Mouse (Mus musculus) midbrain, postnatal 0 days (tissue): ENCODE results near the gene Nrxn3. TPM values are rescaled to one million over a fixed set of nuclear protein-coding genes. Genes with fewer than 3 reads are reported as not detected.
A peak's percentile ranks its signal among the peaks of the same experiment; 100 is the strongest.

ENCODE experiments used
- ATAC-seq: fragments of 200-750 bp; cut with Nextera tagmentation; 2 replicates; pipeline ENCODE4 v1.8.0; 2017; ENCODE audit warnings: moderate number of reproducible peaks, mild to moderate bottlenecking, moderate TSS enrichment, moderate library complexity; ENCODE audit not compliant: low FRiP score
- DNase-seq: peaks from one replicate; pipeline ENCODE4 v3.0.0-alpha.2; 2015; ENCODE audit warnings: low spot score
- H3K27ac ChIP-seq: fragments of 300-500 bp; sonication (generic); 2 replicates; pipeline ENCODE4 v1.5.1; 2014; ENCODE audit warnings: low read depth, mild to moderate bottlenecking, low read length, mixed read lengths
- H3K27me3 ChIP-seq: fragments of 300-500 bp; sonication (generic); 2 replicates; pipeline ENCODE4 v1.6.1; 2014; ENCODE audit warnings: low read length, control low read depth, mixed read lengths; ENCODE audit not compliant: insufficient read depth
- H3K36me3 ChIP-seq: fragments of 300-500 bp; sonication (generic); 2 replicates; pipeline ENCODE4 v1.6.1; 2014; ENCODE audit warnings: low read length, control low read depth, mixed read lengths; ENCODE audit not compliant: insufficient read depth
- H3K4me1 ChIP-seq: fragments of 300-500 bp; sonication (generic); 2 replicates; pipeline ENCODE4 v1.6.1; 2014; ENCODE audit warnings: mild to moderate bottlenecking, control low read depth, antibody characterized with exemption, low read length, mixed read lengths; ENCODE audit not compliant: insufficient read depth
- H3K4me2 ChIP-seq: fragments of 300-500 bp; sonication (generic); 2 replicates; pipeline ENCODE4 v1.6.1; 2014; ENCODE audit warnings: low read depth, mild to moderate bottlenecking, low read length, mixed read lengths; ENCODE audit not compliant: poor library complexity, severe bottlenecking
- H3K4me3 ChIP-seq: fragments of 300-500 bp; sonication (generic); 2 replicates; pipeline ENCODE4 v1.5.1; 2014; ENCODE audit warnings: low read depth, mild to moderate bottlenecking, low read length, moderate library complexity
- H3K9ac ChIP-seq: fragments of 300-500 bp; sonication (generic); replicated peaks from 2 replicates; pipeline ENCODE4 v1.6.1; 2014; ENCODE audit warnings: mild to moderate bottlenecking, low read length, moderate library complexity, mixed read lengths; ENCODE audit not compliant: poor library complexity, severe bottlenecking
- H3K9me3 ChIP-seq: fragments of 300-500 bp; sonication (generic); 2 replicates; pipeline ENCODE4 v1.6.1; 2016; ENCODE audit warnings: low read length, control low read depth
- CTCF ChIP-seq: IDR thresholded peaks from 2 replicates; pipeline ENCODE4 v1.5.1; 2016; ENCODE audit warnings: antibody characterized with exemption, mild to moderate bottlenecking
- WGBS: fragments of 180-500 bp; shearing (Covaris S2); extraction: QIAGEN DNeasy Blood & Tissue Kit; methylation state at CpG from one replicate; pipeline ENCODE4 v1.1.7; 2014; 5-methylcytosine and 5-hydroxymethylcytosine counted together
- polyA plus RNA-seq: library from polyadenylated mRNA; unstranded; fragments of >200 nt; fragmentation: Nextera tagmentation; extraction: Ambion mirVana; gene quantifications from 2 replicates; pipeline ENCODE4 v1.2.1, GENCODE M21; 2015
- total RNA-seq: library from RNA; depleted of rRNA; stranded (reverse); fragments of >200 nt; gene quantifications from 2 replicates; pipeline ENCODE4 v1.2.3, GENCODE M21; 2014; rRNA removed

The Nrxn3 gene
- total RNA-seq (88.2 and 102 TPM in 2 replicates), polyA plus RNA-seq (76.8 and 80.8 TPM in 2 replicates)

DNA sequence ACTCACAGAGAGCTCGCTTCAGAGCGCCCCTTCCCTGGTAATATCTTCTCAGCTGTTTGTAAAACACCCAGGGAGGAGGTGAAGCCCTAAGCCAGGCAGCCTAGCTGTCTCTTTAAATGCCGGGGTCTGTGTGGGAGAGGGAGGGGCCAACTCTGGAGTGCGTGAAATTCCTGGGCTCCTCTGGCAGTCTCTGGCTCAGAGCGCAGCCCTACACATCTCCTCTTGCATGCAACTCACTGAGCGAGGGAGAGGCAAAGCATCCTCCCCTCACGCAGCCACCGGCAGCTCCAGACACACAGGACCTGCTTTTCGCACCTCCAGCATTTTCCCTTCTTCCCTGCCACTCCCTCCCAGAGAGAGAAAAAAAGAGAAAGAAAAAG is at the start of gene Nrxn3:
Gene Nrxn3 (plus strand): TSS at position 186 of the 380 bp plus-strand sequence.
- peak; percentile 87 for ATAC-seq
- no peaks in the 10 kb centered on the region for H3K36me3 ChIP-seq
- peak within 1 kb of the TSS; percentile 57 for H3K9ac ChIP-seq
- whole genome bisulfite sequencing: under 1% methylated on average over 9 of the region's 9 CpGs
- no peaks in the 10 kb centered on the region for H3K9me3 ChIP-seq
- H3K4me1 ChIP-seq: no peaks in the 10 kb centered on the region; the same call in 1 of the 2 replicates
- H3K4me3 ChIP-seq: peak within 1 kb of the TSS; percentile 52
- peak; percentile 91 for DNase-seq
- H3K27ac ChIP-seq: 0 out of 2 replicates have a peak within 1 kb of the TSS, but pooled peaks have one; percentile 38
- H3K27me3 ChIP-seq: no peaks in the 10 kb centered on the region
- H3K4me2 ChIP-seq: peak within 1 kb of the TSS; percentile 57
- TF ChIP-seq CTCF: no peak

DNA sequence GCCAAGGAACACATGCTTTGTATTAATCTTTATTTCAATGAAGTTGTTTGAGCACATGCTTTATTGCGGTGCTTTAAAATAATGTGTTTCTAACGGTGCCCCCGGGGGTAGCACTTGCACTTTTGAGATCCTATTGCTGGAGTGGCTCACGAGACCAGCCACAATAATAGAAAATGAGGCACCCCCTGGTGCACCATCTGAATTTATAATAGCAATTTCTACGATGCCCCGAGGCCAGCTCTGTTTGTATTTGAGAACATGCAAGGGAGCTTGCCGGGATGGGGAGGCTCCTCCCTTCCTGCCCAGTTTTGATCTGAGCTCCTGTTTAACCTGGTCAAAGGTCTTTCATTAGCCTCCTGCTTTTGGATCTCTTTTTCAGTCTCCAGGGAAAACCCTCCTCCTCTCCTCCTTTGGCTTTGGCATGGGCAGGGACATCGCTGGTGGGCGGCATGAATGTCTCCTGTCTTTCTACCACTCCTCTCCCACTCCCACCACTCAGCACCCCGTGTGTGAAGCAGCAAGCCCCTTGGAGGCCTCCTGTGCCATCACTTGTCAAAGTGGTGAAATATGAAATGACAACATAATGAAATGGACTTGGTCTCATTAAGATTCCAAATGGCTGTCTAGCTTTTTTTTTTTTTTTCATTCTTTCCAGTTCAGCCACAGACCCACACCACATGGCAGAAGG is 18.4 kb upstream of the Nrxn3 start:
- Histone ChIP-seq H3K27me3 (no peaks in the 10 kb centered on the region), H3K4me3 (no peak overlapping the region), H3K27ac (no peak overlapping the region), H3K9me3 (no peaks in the 10 kb centered on the region), H3K9ac (no peak overlapping the region), H3K36me3 (no peaks in the 10 kb centered on the region), H3K4me1 (no peaks in the 10 kb centered on the region), H3K4me2 (no peak overlapping the region)
- DNase-seq (peak; percentile 44), ATAC-seq (no peak)
- WGBS: 46% methylated on average over 10 of the region's 10 CpGs
- TF ChIP-seq CTCF: no peak

DNA sequence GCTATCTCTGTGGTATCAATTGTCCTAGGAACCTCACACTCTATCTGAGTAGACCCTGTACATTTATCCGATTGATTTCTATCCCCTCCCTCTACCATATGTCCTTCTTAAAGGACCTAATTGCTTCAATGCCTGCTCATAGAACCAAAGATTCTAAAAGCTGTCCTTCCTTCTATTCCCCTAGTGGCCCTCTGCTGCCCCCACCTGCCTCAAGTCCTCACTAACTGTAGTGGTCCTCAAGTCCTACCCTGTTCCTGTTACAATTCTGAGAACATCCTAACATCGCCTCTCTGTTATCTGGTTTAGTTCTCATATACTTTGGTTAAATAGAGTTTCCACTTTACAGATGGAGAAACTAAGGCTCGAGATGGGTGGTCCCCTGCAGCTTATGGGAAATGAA is 16.7 kb upstream of the Nrxn3 start:
- WGBS: 79% methylated on average over 3 of the region's 3 CpGs
- H3K4me1 ChIP-seq: no peaks in the 10 kb centered on the region
- no peak overlapping the region for H3K4me3 ChIP-seq
- no peak overlapping the region for H3K9ac ChIP-seq
- no peak for DNase-seq
- H3K27me3 ChIP-seq: no peaks in the 10 kb centered on the region
- no peaks in the 10 kb centered on the region for H3K36me3 ChIP-seq
- no peaks in the 10 kb centered on the region for H3K9me3 ChIP-seq
- TF ChIP-seq CTCF: peak; percentile 34
- H3K4me2 ChIP-seq: no peak overlapping the region
- ATAC-seq: no peak
- H3K27ac ChIP-seq: no peak overlapping the region

DNA sequence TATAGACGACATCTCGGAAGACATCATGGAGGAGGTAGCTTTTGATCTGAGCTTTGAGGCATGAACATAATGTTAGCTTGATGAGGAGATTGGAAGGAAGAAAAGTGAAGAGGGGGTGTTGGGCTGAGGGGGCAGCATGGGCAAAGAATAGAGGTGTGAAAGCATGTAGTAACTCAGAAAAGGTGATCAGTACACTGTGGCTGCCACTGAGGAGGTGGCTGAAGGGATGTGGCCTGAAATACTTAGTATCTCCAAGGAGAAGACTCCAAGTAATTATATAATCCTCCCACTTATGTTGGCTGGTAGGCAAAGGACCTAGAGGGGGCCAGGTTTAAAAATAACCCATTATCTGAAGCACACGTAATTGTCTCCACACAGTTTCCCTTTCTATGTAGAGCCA is 14.9 kb upstream of the Nrxn3 start:
- Histone ChIP-seq H3K27me3 (no peaks in the 10 kb centered on the region), H3K9me3 (no peaks in the 10 kb centered on the region), H3K36me3 (no peaks in the 10 kb centered on the region), H3K4me2 (no peak overlapping the region), H3K27ac (no peak overlapping the region), H3K4me3 (no peak overlapping the region), H3K4me1 (no peaks in the 10 kb centered on the region), H3K9ac (no peak overlapping the region)
- ATAC-seq (no peak), DNase-seq (no peak)
- WGBS: 90% methylated on average over 3 of the region's 3 CpGs
- TF ChIP-seq CTCF: no peak

DNA sequence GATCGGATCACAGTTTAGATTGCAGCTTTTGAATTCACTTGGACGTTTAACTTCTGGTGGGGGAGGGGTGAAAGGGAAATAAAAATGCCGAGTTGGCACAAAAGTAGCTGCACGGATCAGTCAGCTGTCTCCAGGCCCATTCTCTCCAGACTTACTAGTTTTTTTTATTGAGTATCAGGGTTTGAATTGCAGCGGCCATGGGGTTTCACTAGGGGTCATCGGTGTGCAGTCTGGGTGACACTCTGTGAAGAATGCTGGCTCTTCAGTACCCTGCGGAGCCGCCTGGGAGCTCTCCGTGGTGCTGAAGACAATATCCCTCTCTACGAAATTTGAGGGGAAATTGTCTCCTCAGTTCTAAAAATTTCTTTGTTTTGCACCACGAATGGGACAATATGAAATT is 13.5 kb upstream of the Nrxn3 start:
- no peak overlapping the region for H3K4me3 ChIP-seq
- H3K9ac ChIP-seq: no peak overlapping the region
- ATAC-seq: peak; percentile 66; the same call in 1 of the 2 replicates
- no peaks in the 10 kb centered on the region for H3K27me3 ChIP-seq
- no peaks in the 10 kb centered on the region for H3K9me3 ChIP-seq
- H3K4me2 ChIP-seq: no peak overlapping the region
- peak; percentile 78 for DNase-seq
- H3K4me1 ChIP-seq: no peaks in the 10 kb centered on the region
- no peak overlapping the region for H3K27ac ChIP-seq
- WGBS: 10% methylated on average over 11 of the region's 11 CpGs
- peak; percentile 72 for TF ChIP-seq CTCF
- H3K36me3 ChIP-seq: no peaks in the 10 kb centered on the region

DNA sequence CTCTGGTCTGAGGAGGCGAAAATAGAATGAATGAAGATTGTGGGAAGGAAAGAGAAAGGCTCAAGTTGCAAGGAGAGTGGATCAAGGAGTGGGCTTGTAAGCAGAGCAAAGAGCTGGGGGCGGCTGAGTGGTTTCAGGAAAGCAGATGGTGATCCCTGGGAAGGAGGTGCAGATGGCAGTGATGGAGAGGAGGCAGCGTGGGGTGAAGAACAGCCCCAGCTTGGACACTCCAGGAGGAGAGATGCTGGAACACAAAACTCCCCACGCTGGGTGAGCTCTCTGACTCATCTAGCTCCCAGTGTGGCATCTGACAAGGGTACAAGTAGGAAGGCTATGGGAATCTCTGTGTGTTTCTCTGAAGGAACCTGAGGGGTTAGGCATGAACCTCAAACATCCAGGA is 9.2 kb upstream of the Nrxn3 start:
- Histone ChIP-seq H3K4me3 (no peak overlapping the region), H3K27ac (no peak overlapping the region), H3K9me3 (no peaks in the 10 kb centered on the region), H3K4me1 (no peaks in the 10 kb centered on the region), H3K36me3 (no peaks in the 10 kb centered on the region), H3K4me2 (no peak overlapping the region), H3K9ac (no peak overlapping the region), H3K27me3 (no peaks in the 10 kb centered on the region)
- WGBS: 82% methylated on average over 4 of the region's 4 CpGs
- no peak for ATAC-seq
- DNase-seq: no peak
- no peak for TF ChIP-seq CTCF
